Mouse (Mus musculus): ENCODE measurements around the gene Orm2. TPM values are rescaled to one million over a fixed set of nuclear protein-coding genes. Genes with fewer than 3 reads are reported as not detected.

Gene Orm2
- total RNA-seq, 2 experiments from 2014 or later: not detected

DNA sequence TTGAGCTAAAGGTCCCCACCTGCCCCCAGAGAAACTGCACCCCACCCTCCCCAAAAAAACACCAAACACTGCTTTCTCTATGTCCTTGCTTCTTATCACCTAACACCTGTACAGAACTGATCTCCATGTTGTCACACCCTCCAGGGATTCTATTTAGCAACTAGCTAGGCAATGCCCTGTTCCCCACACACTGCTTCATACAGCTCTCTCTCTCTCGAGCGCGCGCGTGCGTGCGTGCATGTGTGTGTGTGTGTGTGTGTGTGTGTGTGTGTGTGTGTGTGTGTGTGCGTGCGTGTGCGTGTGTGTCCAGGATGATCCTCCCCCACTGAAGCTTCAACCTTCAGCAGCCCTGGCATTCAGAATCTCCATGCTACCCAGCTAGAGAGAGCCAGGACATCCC lies 39.8 kb downstream of the Orm2 start:
- no peak for DNase-seq (ENCODE audit: low spot score in 2 of 2)
- intact Hi-C loops (cut with DNase I): loop anchor here (10.0 kb wide), 1 partner anchor 217 kb away; no protein-coding TSS in a partner anchor

GRCm38 (mm10) chr4:63402558-63402957 lies 40.3 kb downstream of the Orm2 start:
- no peak for DNase-seq (ENCODE audit: low spot score in 2 of 2)
- intact Hi-C loops (cut with DNase I): loop anchor here (10.0 kb wide), 1 partner anchor 218 kb away; no protein-coding TSS in a partner anchor

- intact Hi-C loops (cut with DNase I): loop anchor here (10.0 kb wide), 1 partner anchor 218 kb away; no protein-coding TSS in a partner anchor
- peak; percentile 75 to 82 for DNase-seq (ENCODE audit: low spot score in 2 of 2)
Measured at GRCm38 (mm10) chr4:63403040-63403959, 41.1 kb downstream of the Orm2 start, which contains the start of gene Akna. Akna (minus strand) TSS chr4:63403354.

GRCm38 (mm10) chr4:63404205-63404604 lies 42.0 kb downstream of the Orm2 start:
- DNase-seq (ENCODE audit: low spot score in 2 of 2): no peak
- intact Hi-C loops (cut with DNase I): loop anchor here (2.0 to 10.0 kb wide), 2 partner anchors 219 to 245 kb away; no protein-coding TSS in a partner anchor

GRCm38 (mm10) chr4:63405051-63405450 lies 42.8 kb downstream of the Orm2 start:
- intact Hi-C loops (cut with DNase I): loop anchor here (2.0 to 10.0 kb wide), 2 partner anchors 220 to 246 kb away; no protein-coding TSS in a partner anchor

GRCm38 (mm10) chr4:63405683-63406082 lies 43.4 kb downstream of the Orm2 start:
- intact Hi-C loops (cut with DNase I): loop anchor here (2.0 to 10.0 kb wide), 2 partner anchors 221 to 247 kb away; no protein-coding TSS in a partner anchor
- no peak for DNase-seq (ENCODE audit: low spot score in 2 of 2)

More at GRCm38 (mm10) chr4:63405051-63405450, 42.8 kb downstream of the Orm2 start:
- no peak for DNase-seq (ENCODE audit: low spot score in 2 of 2)

DNA sequence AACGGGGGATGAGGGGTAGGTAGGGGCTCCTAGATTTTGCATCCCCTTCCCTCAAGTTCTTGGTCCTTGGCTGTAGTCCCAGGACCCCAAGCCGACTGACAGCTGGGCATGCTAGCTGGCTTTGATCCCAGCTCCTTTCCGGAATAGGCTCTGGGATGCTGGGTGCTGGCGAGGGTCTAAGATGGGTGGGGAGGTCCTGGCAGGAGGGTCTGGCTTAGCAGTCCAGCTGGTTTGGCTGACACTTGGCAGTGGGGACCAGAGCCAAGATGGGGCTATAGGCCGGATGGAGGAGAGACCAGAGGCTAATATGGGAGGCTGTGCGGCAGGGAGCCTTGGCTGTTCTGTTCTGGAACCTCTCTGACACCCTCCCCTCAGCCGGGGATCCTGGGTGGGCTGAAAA lies 46.0 kb downstream of the Orm2 start:
- no peak for DNase-seq (ENCODE audit: low spot score in 2 of 2)
- intact Hi-C loops (cut with DNase I): loop anchor here (10.0 kb wide), 1 partner anchor 223 kb away; no protein-coding TSS in a partner anchor

DNA sequence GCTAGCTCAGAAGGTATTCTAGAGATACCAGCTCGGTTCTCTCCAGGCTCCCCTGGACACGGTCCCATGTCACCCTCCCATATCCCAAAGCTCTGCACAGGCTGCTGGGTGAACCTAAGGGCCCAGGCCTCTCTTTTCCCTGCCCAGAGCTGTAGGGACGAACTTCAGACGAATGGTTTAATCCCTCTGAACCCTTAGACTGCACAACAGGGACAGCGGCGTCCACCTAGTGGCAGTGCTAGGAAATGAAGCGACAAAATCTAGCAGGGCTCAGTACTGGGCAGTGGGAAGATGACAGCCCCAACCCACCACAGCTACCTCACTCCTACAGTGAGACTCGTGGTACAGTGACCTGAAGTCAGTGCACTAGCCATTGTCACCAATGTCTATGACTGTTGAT lies 46.4 kb downstream of the Orm2 start:
- intact Hi-C loops (cut with DNase I): loop anchor here (1.0 to 10.0 kb wide), 2 partner anchors 40 to 224 kb away; no protein-coding TSS in a partner anchor
- DNase-seq (ENCODE audit: low spot score in 2 of 2): peak in 1 of 2 experiments; percentile 68

- no peak for DNase-seq (ENCODE audit: low spot score in 2 of 2)
- intact Hi-C loops (cut with DNase I): loop anchor here (1.0 to 10.0 kb wide), 2 partner anchors 41 to 225 kb away; no protein-coding TSS in a partner anchor
Measured at GRCm38 (mm10) chr4:63409317-63409907, 47.2 kb downstream of the Orm2 start.

GRCm38 (mm10) chr4:63409908-63410582 lies 47.8 kb downstream of the Orm2 start:
- peak in 1 of 2 experiments; percentile 41 for DNase-seq (ENCODE audit: low spot score in 2 of 2)
- intact Hi-C loops (cut with DNase I): loop anchor here (1.0 to 10.0 kb wide), 2 partner anchors 42 to 225 kb away; no protein-coding TSS in a partner anchor

- DNase-seq (ENCODE audit: low spot score in 2 of 2): peak; percentile 92 to 93
- intact Hi-C loops (cut with DNase I): no loop called here
Measured at GRCm38 (mm10) chr4:63410583-63410934, 48.3 kb downstream of the Orm2 start.

DNA sequence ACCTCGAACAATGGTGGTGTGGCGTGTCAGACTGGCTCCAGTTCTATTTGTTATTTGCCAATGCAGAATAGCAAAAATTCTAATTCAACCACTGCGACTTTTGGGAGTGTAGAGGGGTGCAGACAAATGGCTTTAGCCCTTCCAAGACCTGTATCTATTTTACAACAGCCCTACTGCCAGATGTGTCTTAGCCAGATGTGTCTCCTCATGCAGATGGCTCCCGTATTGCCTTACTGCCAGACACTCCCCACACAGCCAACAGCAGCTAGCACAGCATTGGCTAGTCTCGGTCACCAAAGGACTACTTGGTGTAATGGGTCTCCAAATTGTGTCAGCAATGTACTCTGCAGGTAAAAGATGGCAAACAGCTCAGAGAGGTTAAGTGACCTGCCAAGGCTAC lies 49.0 kb downstream of the Orm2 start:
- intact Hi-C loops (cut with DNase I): no loop called here
- DNase-seq (ENCODE audit: low spot score in 2 of 2): no peak

DNA sequence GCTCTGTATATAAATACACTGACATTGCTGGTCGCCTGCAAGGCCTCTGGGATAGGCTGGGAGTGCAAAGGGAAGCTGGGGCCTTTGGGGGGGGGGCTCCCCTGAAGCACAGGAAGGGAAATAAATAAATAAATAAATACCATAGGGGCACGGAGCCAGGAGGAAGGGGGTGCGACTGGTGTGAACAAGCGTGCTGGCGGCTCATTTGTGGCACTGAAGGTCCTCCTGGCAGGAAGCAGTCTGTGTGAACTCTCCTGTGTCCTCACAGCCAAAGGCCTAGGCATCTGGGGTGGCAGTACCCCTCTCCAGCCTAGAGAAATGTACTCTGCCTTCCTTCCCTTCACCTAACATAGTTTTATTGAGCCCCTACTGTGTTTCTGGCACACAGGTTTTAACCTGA lies 52.7 kb downstream of the Orm2 start:
- intact Hi-C loops (cut with DNase I): loop anchor here (5.0 kb wide), 2 partner anchors 427 to 1077 kb away; no protein-coding TSS in a partner anchor
- DNase-seq (ENCODE audit: low spot score in 2 of 2): no peak

Other genes with a start within 250 kb of the Orm2 start
- gene Ambp, start 207.7 kb upstream of the Orm2 start, total RNA-seq (2021): not detected
- not detected for gene Kif12, start 190.3 kb upstream of the Orm2 start, total RNA-seq (2021)
- gene Col27a1, start 148.4 kb upstream of the Orm2 start, total RNA-seq (2021): 1 to 10 TPM; 3.1 to 3.4 TPM
- not detected for gene Orm1, start 17.9 kb upstream of the Orm2 start, total RNA-seq (2021)
- not detected for gene Orm3, start 6.3 kb upstream of the Orm2 start, total RNA-seq (2021)
- 1 to 10 TPM; 3.9 to 4.0 TPM for gene Akna, start 40.9 kb downstream of the Orm2 start, total RNA-seq (2021)
- gene Whrn, start 133.5 kb downstream of the Orm2 start, total RNA-seq (2021): 10 to 100 TPM; 46.6 to 51.2 TPM
- gene Atp6v1g1, start 182.3 kb downstream of the Orm2 start, total RNA-seq (2021): 100 to 1,000 TPM; 132 to 140 TPM
- gene Tmem268, start 196.3 kb downstream of the Orm2 start, total RNA-seq (2021): 1 to 10 TPM; 9.4 to 9.5 TPM
- gene Gm11213, start 242.8 kb downstream of the Orm2 start, total RNA-seq (2021): not detected